Mouse (Mus musculus): Measurements from ENCODE around the gene Sort1.
"Not testable (repeated sequence)": the region's sequence is repeated elsewhere in the genome, so short reads cannot be mapped to it uniquely, and the experiment has no call there.

The Sort1 gene

GRCm38 (mm10) chr3:108283781-108284601, at the start of gene Sort1:
Sort1 (plus strand) TSS chr3:108284082.
- DNase-seq (ENCODE audit: low spot score), result peak; percentile 82

GRCm38 (mm10) chr3:108237474-108238102, 46.3 kb upstream of the Sort1 start:
- DNase-seq (ENCODE audit: low spot score), result not testable (repeated sequence)

GRCm38 (mm10) chr3:108241243-108241839, 42.5 kb upstream of the Sort1 start:
- no peak for DNase-seq (ENCODE audit: low spot score)

GRCm38 (mm10) chr3:108246857-108247256, 37.0 kb upstream of the Sort1 start:
- DNase-seq (ENCODE audit: low spot score), result no peak

GRCm38 (mm10) chr3:108256719-108257637, 26.9 kb upstream of the Sort1 start, which contains the start of gene Psma5:
Psma5 (plus strand) TSS chr3:108256926.
- peak; percentile 94 for DNase-seq (ENCODE audit: low spot score)

- DNase-seq (ENCODE audit: low spot score), result no peak
Measured at GRCm38 (mm10) chr3:108257831-108258500, 25.9 kb upstream of the Sort1 start.

GRCm38 (mm10) chr3:108259319-108259718, 24.6 kb upstream of the Sort1 start:
- DNase-seq (ENCODE audit: low spot score), result no peak

GRCm38 (mm10) chr3:108279495-108279894, 4.4 kb upstream of the Sort1 start:
- not testable (repeated sequence) for DNase-seq (ENCODE audit: low spot score)

GRCm38 (mm10) chr3:108282401-108283240, 1.3 kb upstream of the Sort1 start:
- DNase-seq (ENCODE audit: low spot score), result no peak

- DNase-seq (ENCODE audit: low spot score), result no peak
Measured at GRCm38 (mm10) chr3:108283241-108283561, 681 bp upstream of the Sort1 start.

GRCm38 (mm10) chr3:108285078-108285711, 1.3 kb downstream of the Sort1 start:
- no peak for DNase-seq (ENCODE audit: low spot score)

- DNase-seq (ENCODE audit: low spot score), result no peak
Measured at GRCm38 (mm10) chr3:108286671-108287439, 3.0 kb downstream of the Sort1 start.

- peak; percentile 49 for DNase-seq (ENCODE audit: low spot score)
Measured at GRCm38 (mm10) chr3:108287811-108288805, 4.2 kb downstream of the Sort1 start.

GRCm38 (mm10) chr3:108289311-108290130, 5.6 kb downstream of the Sort1 start:
- DNase-seq (ENCODE audit: low spot score), result no peak

GRCm38 (mm10) chr3:108291036-108291799, 7.3 kb downstream of the Sort1 start:
- DNase-seq (ENCODE audit: low spot score), result no peak

GRCm38 (mm10) chr3:108294398-108294797, 10.5 kb downstream of the Sort1 start:
- DNase-seq (ENCODE audit: low spot score), result peak; percentile 61
